Mouse (Mus musculus) cerebral cortex, adult 2 months (tissue): ENCODE measurements around the gene Naaladl2.

Source experiments
- whole genome bisulfite sequencing: fragments of 180-500 bp; shearing (Covaris S2); methylation state at CpG from one replicate; pipeline ENCODE4 v1.1.7; 2018; 5-methylcytosine and 5-hydroxymethylcytosine counted together

Gene Naaladl2

DNA sequence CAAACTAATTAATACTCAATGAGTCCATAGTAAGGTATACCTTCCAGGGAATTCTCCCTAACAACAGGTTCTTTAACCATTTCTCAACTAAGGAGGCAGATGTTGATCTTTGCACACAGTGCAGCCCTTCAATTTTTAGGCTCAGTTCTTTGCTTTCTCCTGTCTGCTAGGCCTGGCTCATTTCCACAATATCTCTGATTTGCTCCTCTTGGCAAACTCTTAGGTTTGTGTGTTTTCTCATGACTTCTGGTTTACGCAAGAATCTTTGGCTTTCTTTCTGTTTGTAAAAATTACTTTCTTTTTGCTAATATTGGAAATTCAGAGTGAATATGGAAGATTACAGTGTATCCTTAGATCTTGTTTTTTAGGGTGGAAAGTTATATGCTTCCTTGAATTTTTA is 1385.3 kb downstream of the Naaladl2 start:
- WGBS: 88% methylated on average over 1 of the region's 1 CpGs
